Mouse (Mus musculus) spleen, adult 2 months (tissue): ENCODE data around the gene Gnat2. TPM values are rescaled to one million over a fixed set of nuclear protein-coding genes. Genes with fewer than 3 reads are reported as not detected.

Source experiments
- DNase-seq, 2 experiments: peaks; one replicate each; pipeline versions ENCODE4 v3.0.0 to v3.0.0-alpha.2; 2012 to 2021; ENCODE audit warnings: low spot score in 2 of 2, low read depth in 1 of 2
- H3K27ac ChIP-seq: fragments of 200-500 bp; 2 replicates; pipeline ENCODE4 v1.5.1; 2012; ENCODE audit warnings: low read length, inconsistent platforms; ENCODE audit not compliant: insufficient read depth
- H3K27me3 ChIP-seq: fragments of 200-500 bp; 2 replicates; pipeline ENCODE4 v1.6.1; 2012; ENCODE audit warnings: mild to moderate bottlenecking, moderate library complexity, low read length, inconsistent platforms; ENCODE audit not compliant: control insufficient read depth, insufficient read depth
- H3K36me3 ChIP-seq: fragments of 200-500 bp; 2 replicates; pipeline ENCODE4 v1.6.1; 2012; ENCODE audit warnings: mild to moderate bottlenecking, low read length, inconsistent platforms; ENCODE audit not compliant: control insufficient read depth, insufficient read depth
- H3K4me1 ChIP-seq: fragments of 200-500 bp; 2 replicates; pipeline ENCODE4 v1.6.1; 2011; ENCODE audit warnings: inconsistent platforms; ENCODE audit not compliant: control insufficient read depth, insufficient read depth, insufficient read length
- H3K4me3 ChIP-seq: fragments of 200-500 bp; 2 replicates; pipeline ENCODE4 v1.5.1; 2011; ENCODE audit warnings: mild to moderate bottlenecking, inconsistent platforms; ENCODE audit not compliant: insufficient read depth, insufficient read length; ENCODE audit errors: extremely low read depth
- CTCF ChIP-seq: fragments of 200-500 bp; IDR thresholded peaks from 2 replicates; pipeline ENCODE4 v1.5.1; 2011; ENCODE audit warnings: mild to moderate bottlenecking, inconsistent platforms; ENCODE audit not compliant: insufficient read depth, insufficient read length, insufficient replicate concordance; ENCODE audit errors: extremely low read depth
- POLR2A ChIP-seq: fragments of 200-500 bp; IDR thresholded peaks from 2 replicates; pipeline ENCODE4 v1.6.1; 2011; ENCODE audit warnings: low read depth, low read length, inconsistent platforms
- WGBS: fragments of 180-500 bp; shearing (Covaris S2); methylation state at CpG from one replicate; pipeline ENCODE4 v1.1.7; 2018; 5-methylcytosine and 5-hydroxymethylcytosine counted together
- polyA plus RNA-seq: library from polyadenylated mRNA; depleted of rRNA; stranded (reverse); fragments of >200 nt; gene quantifications from 2 replicates; pipeline ENCODE4 v1.2.3, GENCODE M21; 2012

The Gnat2 gene
- polyA plus RNA-seq, 1 experiment: 0.18 TPM

DNA sequence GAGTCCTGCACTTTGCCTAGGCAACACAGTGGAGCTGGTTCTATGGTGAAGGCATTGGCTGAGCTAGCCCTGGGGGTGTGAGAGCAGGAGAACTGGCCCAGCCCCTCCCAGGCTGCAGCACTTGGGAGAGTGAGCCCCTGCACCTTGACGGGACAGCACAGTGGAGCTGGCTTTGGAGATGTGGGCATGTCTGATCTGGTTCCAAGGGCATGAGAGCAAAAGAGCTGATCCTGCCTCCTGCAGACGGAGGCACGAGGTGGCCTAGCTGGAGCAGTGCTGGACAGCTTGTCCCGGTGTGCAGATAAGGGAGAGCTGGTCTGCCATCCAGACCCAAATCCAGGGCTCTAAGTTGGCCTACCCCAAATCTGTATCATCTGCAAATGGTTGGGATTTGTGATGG is 27.9 kb upstream of the Gnat2 start:
- Histone ChIP-seq H3K4me3 (no peak overlapping the region), H3K27me3 (no peaks in the 10 kb centered on the region), H3K27ac (no peak overlapping the region), H3K4me1 (0 out of 2 replicates have a peak, but pooled peaks cover 3% of the 10 kb centered on the region), H3K36me3 (no peaks in the 10 kb centered on the region)
- DNase-seq: no peak
- 96% methylated on average over 4 of the region's 4 CpGs for WGBS
- TF ChIP-seq CTCF: no peak
- no peak for TF ChIP-seq POLR2A

DNA sequence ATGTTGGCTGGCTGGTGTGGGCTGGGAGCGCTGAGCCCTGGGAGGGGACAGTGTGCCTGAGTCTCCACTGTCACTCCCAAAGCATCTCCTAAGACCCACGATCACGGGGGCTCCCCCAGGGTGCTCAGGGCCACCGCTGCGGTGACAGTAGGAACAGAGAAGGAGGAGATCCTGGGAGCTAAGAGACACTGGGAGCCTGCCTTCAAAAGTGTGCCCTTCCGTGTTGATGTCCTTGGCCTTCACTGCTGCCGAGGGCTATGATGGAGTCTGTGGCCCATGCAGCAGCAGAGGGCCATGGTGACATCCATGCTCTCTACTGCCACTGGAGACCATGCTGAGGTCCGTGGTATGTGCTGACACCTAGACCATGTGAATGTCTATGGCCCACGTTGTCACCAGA is 27.0 kb upstream of the Gnat2 start:
- WGBS: 85% methylated on average over 9 of the region's 9 CpGs

DNA sequence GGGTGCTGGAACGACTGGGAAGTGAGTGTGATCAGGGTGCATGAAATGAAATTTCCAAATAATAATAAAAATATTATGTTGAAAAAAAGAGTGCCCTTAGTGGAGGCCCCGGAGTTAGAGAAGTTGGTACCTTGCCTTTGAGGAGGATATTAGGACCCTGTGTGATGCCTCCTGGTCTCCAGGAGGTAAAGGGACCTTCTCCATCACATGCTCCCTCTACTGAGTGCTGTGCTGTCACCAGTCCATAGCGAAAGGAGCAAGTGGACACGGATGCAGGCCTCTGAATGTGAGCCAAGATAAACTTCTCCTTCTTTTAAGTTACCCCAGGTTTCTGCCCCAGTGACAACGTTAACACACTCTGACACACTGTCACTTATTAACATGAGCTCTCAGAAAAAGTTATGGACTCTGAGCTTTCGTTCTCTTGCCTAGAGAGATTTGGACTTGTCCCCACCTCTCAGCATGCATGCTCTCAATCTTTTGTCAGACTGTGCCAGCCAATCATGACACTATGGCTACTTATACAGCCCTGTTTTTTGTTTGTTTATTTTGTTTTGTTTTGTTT is 25.1 kb upstream of the Gnat2 start:
- no peak for TF ChIP-seq POLR2A
- Histone ChIP-seq H3K27ac (no peak overlapping the region), H3K4me1 (no peaks in the 10 kb centered on the region), H3K27me3 (no peaks in the 10 kb centered on the region), H3K36me3 (no peaks in the 10 kb centered on the region), H3K4me3 (no peak overlapping the region)
- WGBS: 69% methylated on average over 6 of the region's 6 CpGs
- no peak for DNase-seq

More for the DNA sequence above, 27.0 kb upstream of the Gnat2 start:
- DNase-seq: no peak
- H3K27ac ChIP-seq: no peak overlapping the region
- H3K4me3 ChIP-seq: no peak overlapping the region
- TF ChIP-seq POLR2A (no peak), CTCF (no peak)
- 0 out of 2 replicates have a peak, but pooled peaks cover 3% of the 10 kb centered on the region for H3K4me1 ChIP-seq
- H3K36me3 ChIP-seq: no peaks in the 10 kb centered on the region
- no peaks in the 10 kb centered on the region for H3K27me3 ChIP-seq

DNA sequence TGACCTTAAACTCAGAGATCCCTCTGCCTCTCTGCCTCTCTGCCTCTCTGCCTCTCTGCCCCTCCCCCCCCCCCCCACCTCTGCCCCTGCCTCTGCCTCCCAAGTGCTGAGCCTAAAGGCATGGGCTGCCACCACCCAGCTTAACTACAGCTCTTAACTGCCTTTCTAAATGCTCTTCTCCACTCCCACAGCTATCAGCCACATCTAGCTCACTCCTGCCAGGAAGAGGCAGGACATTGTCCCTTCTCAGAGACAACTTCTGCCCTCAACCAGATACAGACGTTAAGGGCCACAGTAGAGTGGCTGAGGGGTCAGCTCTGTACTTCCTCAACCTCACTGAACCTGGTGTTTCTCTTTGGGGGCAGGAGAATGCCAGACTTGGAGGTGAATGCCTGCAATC is 23.8 kb upstream of the Gnat2 start:
- H3K27me3 ChIP-seq: no peaks in the 10 kb centered on the region
- WGBS: 18% methylated on average over 1 of the region's 1 CpGs
- H3K4me1 ChIP-seq: no peaks in the 10 kb centered on the region
- TF ChIP-seq POLR2A (no peak), CTCF (no peak)
- no peaks in the 10 kb centered on the region for H3K36me3 ChIP-seq
- no peak overlapping the region for H3K27ac ChIP-seq
- DNase-seq: no peak
- no peak overlapping the region for H3K4me3 ChIP-seq

DNA sequence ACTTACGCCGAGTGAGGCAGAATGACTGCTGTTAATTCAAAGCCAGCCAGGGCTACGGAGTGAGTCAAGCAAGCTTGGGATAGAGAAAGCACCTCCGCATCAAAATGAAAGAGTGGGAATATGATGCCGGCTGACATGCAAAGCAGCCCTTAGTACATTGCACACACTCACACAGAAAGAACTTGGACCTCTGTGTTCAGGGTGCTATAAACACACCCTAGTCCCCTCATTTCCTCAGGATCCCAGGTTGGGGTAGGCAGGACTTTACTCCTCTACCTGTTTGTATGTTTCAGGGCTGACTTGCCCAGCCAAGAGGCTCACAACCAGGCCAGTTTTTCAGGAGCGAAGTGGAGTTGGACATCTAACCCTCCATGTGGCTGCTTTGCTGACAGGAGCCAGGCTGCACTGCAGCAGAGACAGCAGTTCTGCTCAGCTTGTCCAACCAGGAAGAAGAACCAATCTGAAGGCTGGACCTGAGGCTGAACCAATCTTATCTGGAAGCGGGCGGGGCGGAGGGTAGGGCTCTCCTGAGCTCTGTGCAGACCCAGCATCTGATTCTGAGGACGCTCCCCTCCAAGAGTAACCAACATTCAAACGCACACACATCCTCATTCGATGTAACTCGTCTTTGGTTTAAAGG is 23.2 kb upstream of the Gnat2 start:
- no peak overlapping the region for H3K4me3 ChIP-seq
- no peaks in the 10 kb centered on the region for H3K36me3 ChIP-seq
- TF ChIP-seq POLR2A: no peak
- TF ChIP-seq CTCF: no peak
- no peak overlapping the region for H3K27ac ChIP-seq
- DNase-seq: no peak
- WGBS: 71% methylated on average over 13 of the region's 13 CpGs
- H3K27me3 ChIP-seq: no peaks in the 10 kb centered on the region
- H3K4me1 ChIP-seq: no peaks in the 10 kb centered on the region

DNA sequence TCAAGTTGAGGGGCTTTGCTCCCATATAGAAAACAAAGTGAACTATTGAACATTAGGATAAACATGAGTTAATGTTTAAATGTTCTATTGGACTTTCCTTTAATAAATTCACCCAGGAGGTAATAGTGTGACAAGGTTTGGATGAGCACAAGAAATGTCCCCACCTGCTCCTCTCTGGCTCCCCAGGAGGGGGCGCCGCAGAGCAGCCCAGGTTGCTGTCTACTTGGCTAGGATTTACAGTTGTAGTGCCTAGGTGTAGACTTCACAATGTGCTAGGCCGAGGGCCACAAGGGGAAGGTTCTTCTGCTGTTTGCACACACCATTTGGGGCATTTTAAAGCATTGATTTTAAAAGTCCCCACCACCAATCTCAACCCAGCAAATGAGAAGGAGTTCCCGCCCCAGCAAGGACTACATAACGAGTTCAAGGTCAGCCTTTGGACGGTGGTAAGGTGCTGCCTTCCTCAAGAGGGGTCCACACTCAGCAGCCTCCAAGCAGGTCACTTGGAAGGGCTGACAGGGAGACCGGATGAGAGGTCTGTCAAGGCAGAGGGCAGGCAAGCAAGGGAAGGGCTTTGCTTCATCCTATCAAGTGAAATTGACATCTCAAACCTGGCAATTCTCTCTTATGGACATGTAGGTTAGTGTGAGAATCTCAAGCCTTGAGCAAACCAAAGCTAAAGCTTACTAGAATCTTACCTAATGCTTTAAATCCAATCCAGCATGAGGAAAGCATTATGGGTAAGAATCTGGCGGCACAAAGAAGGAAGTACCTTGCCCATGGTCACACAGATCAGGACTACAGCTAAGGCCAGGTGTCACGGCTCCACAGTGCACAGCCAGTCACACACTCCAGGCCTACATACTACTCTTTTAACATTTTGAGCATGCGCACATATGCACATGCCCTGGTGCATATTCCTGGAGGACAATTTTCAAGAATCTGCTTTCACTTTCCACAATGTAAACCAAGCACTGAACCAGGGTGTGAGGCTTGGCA is 22.0 kb upstream of the Gnat2 start:
- TF ChIP-seq POLR2A: no peak
- peak; percentile 93 for TF ChIP-seq CTCF
- Histone ChIP-seq H3K36me3 (peaks cover 9% of the 10 kb centered on the region), H3K4me1 (no peaks in the 10 kb centered on the region), H3K27me3 (no peaks in the 10 kb centered on the region), H3K4me3 (no peak overlapping the region), H3K27ac (no peak overlapping the region)
- peak; percentile 18 to 63 for DNase-seq
- WGBS: 61% methylated on average over 10 of the region's 10 CpGs

DNA sequence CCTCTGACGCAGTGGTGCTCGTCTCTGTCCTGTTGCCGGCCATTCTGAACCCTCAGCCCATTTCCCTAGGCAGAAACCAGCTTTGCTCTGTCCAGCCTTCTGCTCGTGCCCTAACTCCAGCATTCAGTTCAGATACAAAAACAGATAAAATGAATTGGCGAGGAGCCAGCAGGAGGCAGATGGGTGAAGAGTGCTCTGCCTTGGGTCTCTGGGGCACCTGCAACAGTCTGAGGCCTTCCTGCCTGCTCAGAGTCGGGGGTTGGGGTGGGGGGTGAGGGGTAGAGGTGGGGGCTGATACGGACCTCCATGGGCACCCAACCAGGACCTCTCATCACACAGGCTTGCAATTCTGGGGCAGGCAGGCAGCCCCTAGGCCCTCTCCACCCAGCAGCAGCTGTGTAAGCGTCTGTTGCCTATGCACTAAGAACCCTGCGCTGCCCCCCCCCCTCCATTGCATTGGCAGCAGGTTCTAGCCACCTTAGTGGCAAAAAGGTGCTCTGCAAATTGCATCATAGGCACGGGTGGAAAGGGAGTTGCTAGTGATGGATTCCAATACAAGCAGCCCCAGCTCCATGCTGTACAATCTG is 19.5 kb upstream of the Gnat2 start:
- Histone ChIP-seq H3K36me3 (peaks cover 25% of the 10 kb centered on the region), H3K27me3 (no peaks in the 10 kb centered on the region), H3K27ac (no peak overlapping the region), H3K4me3 (no peak overlapping the region), H3K4me1 (no peaks in the 10 kb centered on the region)
- no peak for DNase-seq
- TF ChIP-seq CTCF (no peak), POLR2A (no peak)
- 79% methylated on average over 10 of the region's 10 CpGs for WGBS
